Mouse (Mus musculus): Measurements from ENCODE around the gene Scg3. TPM values are rescaled to one million over a fixed set of nuclear protein-coding genes. Genes with fewer than 3 reads are reported as not detected.

The Scg3 gene
- polyA plus RNA-seq, 1 experiment from 2014 or later: 0.64 TPM

- no peaks in the 10 kb centered on the region; the same call in 1 of the 2 replicates for H3K27me3 ChIP-seq (replicated peaks)
- 0 out of 2 replicates have a peak overlapping the region, but pooled peaks have one; percentile 2 for H3K27ac ChIP-seq (ENCODE audit: poor library complexity, severe bottlenecking)
- H3K36me3 ChIP-seq: no peaks in the 10 kb centered on the region
- H3K4me1 ChIP-seq (replicated peaks): peaks cover 13% of the 10 kb centered on the region
- 0 out of 2 replicates have a peak, but pooled peaks have one; percentile 33 for ATAC-seq (ENCODE audit: insufficient number of reproducible peaks, low FRiP score)
- H3K4me2 ChIP-seq: peak overlapping the region; percentile 51
- H3K9me3 ChIP-seq (replicated peaks): no peaks in the 10 kb centered on the region
- 0 out of 2 replicates have a peak overlapping the region, but pooled peaks have one; percentile 12 for H3K4me3 ChIP-seq
- no peak overlapping the region for H3K9ac ChIP-seq
- 43% methylated on average over 12 of the region's 12 CpGs for WGBS
These were observed 82.3 kb downstream of the Scg3 start for GRCm38 (mm10) chr9:75601510-75601909.

- 66% methylated on average over 7 of the region's 7 CpGs for WGBS
- Histone ChIP-seq H3K4me1 (replicated peaks) (peaks cover 13% of the 10 kb centered on the region), H3K9ac (no peak overlapping the region), H3K27me3 (replicated peaks) (no peaks in the 10 kb centered on the region; the same call in 1 of the 2 replicates), H3K27ac (ENCODE audit: poor library complexity, severe bottlenecking) (no peak overlapping the region), H3K9me3 (replicated peaks) (no peaks in the 10 kb centered on the region), H3K36me3 (no peaks in the 10 kb centered on the region), H3K4me3 (no peak overlapping the region), H3K4me2 (no peak overlapping the region)
- ATAC-seq (ENCODE audit: insufficient number of reproducible peaks, low FRiP score): no peak
These were observed 83.5 kb downstream of the Scg3 start for GRCm38 (mm10) chr9:75600166-75600934.

- Histone ChIP-seq H3K4me2 (no peak overlapping the region), H3K4me3 (no peak overlapping the region), H3K27me3 (replicated peaks) (no peaks in the 10 kb centered on the region; the same call in 1 of the 2 replicates), H3K9me3 (replicated peaks) (no peaks in the 10 kb centered on the region), H3K36me3 (no peaks in the 10 kb centered on the region), H3K4me1 (replicated peaks) (peaks cover 13% of the 10 kb centered on the region), H3K9ac (no peak overlapping the region), H3K27ac (ENCODE audit: poor library complexity, severe bottlenecking) (0 out of 2 replicates have a peak overlapping the region, but pooled peaks have one; percentile 33)
- peak; percentile 70; the same call in 1 of the 2 replicates for ATAC-seq (ENCODE audit: insufficient number of reproducible peaks, low FRiP score)
- WGBS: 34% methylated on average over 5 of the region's 5 CpGs
These were observed 84.5 kb downstream of the Scg3 start for GRCm38 (mm10) chr9:75599191-75599841.

- Histone ChIP-seq H3K4me1 (replicated peaks) (peaks cover 13% of the 10 kb centered on the region), H3K9ac (no peak overlapping the region), H3K4me3 (no peak overlapping the region), H3K27ac (ENCODE audit: poor library complexity, severe bottlenecking) (no peak overlapping the region), H3K27me3 (replicated peaks) (no peaks in the 10 kb centered on the region; the same call in 1 of the 2 replicates), H3K4me2 (no peak overlapping the region), H3K36me3 (no peaks in the 10 kb centered on the region), H3K9me3 (replicated peaks) (no peaks in the 10 kb centered on the region)
- ATAC-seq (ENCODE audit: insufficient number of reproducible peaks, low FRiP score): no peak
- 67% methylated on average over 4 of the region's 4 CpGs for whole genome bisulfite sequencing
These were observed 86.3 kb downstream of the Scg3 start for GRCm38 (mm10) chr9:75597596-75597995.

- Histone ChIP-seq H3K4me1 (replicated peaks) (peaks cover 13% of the 10 kb centered on the region), H3K27me3 (replicated peaks) (no peaks in the 10 kb centered on the region; the same call in 1 of the 2 replicates), H3K9me3 (replicated peaks) (no peaks in the 10 kb centered on the region), H3K4me2 (no peak overlapping the region), H3K4me3 (no peak overlapping the region), H3K36me3 (no peaks in the 10 kb centered on the region), H3K9ac (no peak overlapping the region), H3K27ac (ENCODE audit: poor library complexity, severe bottlenecking) (no peak overlapping the region)
- ATAC-seq (ENCODE audit: insufficient number of reproducible peaks, low FRiP score): no peak
- 85% methylated on average over 13 of the region's 13 CpGs for WGBS
These were observed 86.8 kb downstream of the Scg3 start for GRCm38 (mm10) chr9:75597036-75597435.

GRCm38 (mm10) chr9:75593481-75593880 lies 90.4 kb downstream of the Scg3 start:
- Histone ChIP-seq H3K4me2 (no peak overlapping the region), H3K9ac (no peak overlapping the region), H3K9me3 (replicated peaks) (no peaks in the 10 kb centered on the region), H3K36me3 (no peaks in the 10 kb centered on the region), H3K27ac (ENCODE audit: poor library complexity, severe bottlenecking) (no peak overlapping the region), H3K27me3 (replicated peaks) (no peaks in the 10 kb centered on the region; the same call in 1 of the 2 replicates), H3K4me3 (no peak overlapping the region), H3K4me1 (replicated peaks) (no peaks in the 10 kb centered on the region)
- no peak for ATAC-seq (ENCODE audit: insufficient number of reproducible peaks, low FRiP score)
- 74% methylated on average over 5 of the region's 5 CpGs for WGBS

Other genes with a start within 250 kb of the Scg3 start
- 33.8 and 37.0 TPM in 2 replicates for gene Leo1, start 242.5 kb downstream of the Scg3 start, polyA plus RNA-seq (2016; fragmentation: Nextera tagmentation; extraction: Ambion mirVana)
- gene Tmod3, start 124.4 kb downstream of the Scg3 start, polyA plus RNA-seq (2016; fragmentation: Nextera tagmentation; extraction: Ambion mirVana): 74.6 and 81.0 TPM in 2 replicates
- 4.9 and 5.0 TPM in 2 replicates for gene Tmod2, start 72.7 kb downstream of the Scg3 start, polyA plus RNA-seq (2016; fragmentation: Nextera tagmentation; extraction: Ambion mirVana)
- gene Lysmd2, start 58.3 kb downstream of the Scg3 start, polyA plus RNA-seq (2016; fragmentation: Nextera tagmentation; extraction: Ambion mirVana): 17.8 and 18.8 TPM in 2 replicates
- 11.8 and 13.2 TPM in 2 replicates for gene Bmp5, start 91.3 kb upstream of the Scg3 start, polyA plus RNA-seq (2016; fragmentation: Nextera tagmentation; extraction: Ambion mirVana)